Mouse (Mus musculus) MEL (cell line): Measurements from ENCODE around the gene Pdzd7.
A peak's percentile ranks its signal among the peaks of the same experiment; 100 is the strongest.

Experiments
- CHD2 ChIP-seq: IDR thresholded peaks from 2 replicates; pipeline ENCODE4 v1.6.1; 2011; ENCODE audit warnings: low read length, improper control_type of control experiment
- CTCF ChIP-seq, 3 experiments: IDR thresholded peaks in 2 of 3; conservative IDR thresholded peaks in 1 of 3; 2 replicates each; pipeline ENCODE4 v1.5.1; 2011 to 2012; ENCODE audit warnings: low read length in 3 of 3, low read depth in 2 of 3, mild to moderate bottlenecking in 2 of 3, improper control_type of control experiment in 1 of 3, inconsistent platforms in 1 of 3, mixed read lengths in 1 of 3, moderate library complexity in 1 of 3; ENCODE audit not compliant: control insufficient read depth in 1 of 3, insufficient read depth in 1 of 3, poor library complexity in 1 of 3, severe bottlenecking in 1 of 3

- TF ChIP-seq CHD2 (no peak), CTCF (IDR thresholded peaks at IDR 0.05 in 2 of 3, conservative IDR thresholded peaks at IDR 0.05 in 1 of 3; ENCODE audit: control insufficient read depth in 1 of 3, insufficient read depth in 1 of 3, low read depth in 2 of 3, low read length in 3 of 3, poor library complexity in 1 of 3, severe bottlenecking in 1 of 3) (peak; percentile 74 to 90 (median 75))
Measured at GRCm38 (mm10) chr19:45036867-45037266, 8.7 kb downstream of the Pdzd7 start.
